Mouse (Mus musculus) telencephalon, adult 2 months (tissue): ENCODE data around the gene Kat2b.
"Not testable (repeated sequence)": the region's sequence is repeated elsewhere in the genome, so short reads cannot be mapped to it uniquely, and the experiment has no call there.

ENCODE experiments used
- DNase-seq: peaks from one replicate; pipeline ENCODE4 v3.0.0-alpha.2; 2011; ENCODE audit warnings: low read depth, low spot score

The Kat2b gene

DNA sequence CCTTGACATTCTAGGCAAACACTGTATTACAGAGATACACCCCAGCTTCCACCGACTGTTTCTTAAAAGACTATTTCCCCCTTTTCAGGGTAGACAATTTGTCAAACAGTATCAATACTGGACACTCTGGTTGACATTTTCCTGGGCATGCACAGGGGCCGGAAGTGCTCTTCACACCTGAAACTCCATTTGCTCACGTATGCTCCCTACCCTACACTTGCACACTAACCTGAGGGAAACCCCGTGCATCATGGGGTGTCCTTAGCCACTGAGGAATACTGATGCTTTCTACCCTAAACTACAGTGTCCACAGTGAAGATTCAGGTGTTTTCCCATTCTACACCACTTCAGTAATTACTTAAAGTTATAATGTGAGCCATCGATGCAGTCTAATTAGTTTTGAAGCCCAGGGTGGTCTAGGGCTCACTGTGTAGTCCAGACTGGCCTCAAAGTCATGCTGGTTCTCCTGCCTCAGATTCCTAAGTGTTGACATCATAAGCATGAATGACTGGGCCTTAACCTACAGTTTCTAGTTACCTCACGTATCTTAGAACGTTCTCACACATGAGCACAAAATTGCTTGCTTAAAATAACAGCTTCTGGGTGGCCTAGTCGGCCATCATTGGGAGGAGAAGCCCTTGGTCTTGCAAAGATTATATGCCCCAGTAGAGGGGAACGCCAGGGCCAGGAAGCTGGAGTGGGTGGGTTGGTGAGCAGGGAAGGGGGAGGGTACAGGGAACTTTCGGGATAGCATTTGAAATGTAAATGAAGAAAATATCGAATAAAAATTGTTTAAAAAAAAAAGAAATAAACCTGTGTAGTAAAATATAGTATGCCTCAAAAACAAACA lies 30.5 kb downstream of the Kat2b start:
- no peak for DNase-seq

DNA sequence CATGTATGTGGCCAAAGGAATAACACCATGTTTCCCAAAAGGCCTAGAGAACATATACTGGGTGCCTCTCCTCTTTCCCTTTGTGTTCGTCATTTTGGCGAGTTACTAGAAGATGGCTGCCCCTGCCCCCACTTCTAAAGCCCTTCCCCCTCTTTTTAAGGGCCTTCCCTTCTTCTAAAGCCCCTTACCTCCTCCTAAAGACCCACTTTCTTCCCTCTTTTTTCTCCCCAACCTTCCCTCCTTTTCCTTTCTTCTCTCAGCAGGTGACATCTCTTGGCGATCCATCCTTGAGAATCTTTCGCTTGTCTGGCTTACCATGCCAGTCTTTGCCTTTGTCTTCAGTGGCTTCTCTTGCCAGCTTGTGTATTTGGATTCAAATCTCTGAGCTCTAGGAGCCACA lies 31.9 kb downstream of the Kat2b start:
- no peak for DNase-seq

- DNase-seq, result not testable (repeated sequence)
Observed at GRCm38 (mm10) chr17:53603236-53603635, 36.6 kb downstream of the Kat2b start.

DNA sequence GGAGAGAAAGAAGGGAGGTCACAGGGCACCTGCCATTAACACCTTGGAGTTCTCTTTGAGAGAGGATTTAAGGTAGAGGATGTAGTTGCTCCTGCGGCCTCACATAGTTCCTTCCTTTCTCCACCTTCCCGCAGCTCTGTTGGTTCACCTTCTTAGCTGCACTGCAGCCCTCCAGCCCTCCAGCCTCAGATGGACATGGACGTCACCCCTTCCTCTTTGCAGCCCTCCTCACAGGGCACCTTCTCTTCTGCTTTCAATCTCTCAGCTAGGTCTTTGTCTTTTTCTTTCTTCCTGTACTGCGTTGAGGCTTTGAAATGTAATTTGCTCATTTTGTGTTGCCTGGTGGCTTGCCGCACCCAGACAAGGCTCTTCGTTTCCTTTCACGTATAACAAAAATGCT lies 39.4 kb downstream of the Kat2b start:
- DNase-seq, result not testable (repeated sequence)

GRCm38 (mm10) chr17:53608924-53609323 lies 42.3 kb downstream of the Kat2b start:
- not testable (repeated sequence) for DNase-seq

DNA sequence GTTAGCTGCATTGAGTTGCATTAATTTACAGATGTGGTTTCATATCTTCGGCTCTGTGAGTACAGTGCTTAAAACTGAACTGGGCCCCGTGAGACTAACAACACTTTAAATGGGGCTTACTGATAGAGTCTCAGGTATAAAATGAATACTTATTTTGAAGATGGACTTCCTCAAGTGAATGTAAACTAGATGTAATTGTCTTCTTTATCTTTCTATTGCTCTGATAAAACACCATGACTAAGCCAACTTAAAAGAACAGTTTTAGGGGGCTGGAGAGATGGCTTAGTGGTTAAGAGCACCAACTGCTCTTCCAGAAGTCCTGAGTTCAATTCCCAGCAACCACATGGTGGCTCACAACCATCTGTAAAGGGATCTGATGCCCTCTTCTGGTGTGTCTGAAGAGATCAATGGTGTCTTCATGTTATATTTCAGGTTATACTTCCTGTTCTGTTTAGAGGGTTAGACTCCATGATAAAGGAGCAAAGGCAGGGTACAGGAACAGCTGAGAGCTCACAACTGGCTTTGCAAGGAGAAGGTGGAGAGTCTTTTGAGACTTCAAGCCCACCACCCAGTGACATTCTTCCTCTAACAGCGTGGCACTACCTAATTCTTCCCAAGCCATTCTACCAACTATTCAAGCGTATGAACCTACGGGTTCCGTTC lies 50.8 kb downstream of the Kat2b start:
- no peak for DNase-seq

DNA sequence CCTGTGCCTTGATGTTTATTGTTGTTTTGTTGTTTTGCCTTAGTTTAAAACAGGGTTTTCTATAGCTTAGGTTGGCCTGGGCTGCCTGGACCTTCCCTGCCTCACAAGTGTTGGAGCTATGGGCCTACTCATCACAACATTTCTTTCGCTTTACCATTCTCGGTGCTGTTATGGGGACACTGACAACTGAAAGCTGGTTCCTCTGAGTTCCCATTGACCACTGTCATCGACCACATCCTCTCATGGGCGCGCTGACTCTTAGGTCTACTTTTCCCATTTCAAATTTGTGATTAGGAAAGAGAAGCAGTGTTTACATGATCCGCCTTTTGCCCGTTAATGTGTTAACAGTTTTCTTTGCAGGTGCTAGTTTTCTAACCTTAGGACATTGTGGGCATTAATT lies 51.7 kb downstream of the Kat2b start:
- no peak for DNase-seq

DNA sequence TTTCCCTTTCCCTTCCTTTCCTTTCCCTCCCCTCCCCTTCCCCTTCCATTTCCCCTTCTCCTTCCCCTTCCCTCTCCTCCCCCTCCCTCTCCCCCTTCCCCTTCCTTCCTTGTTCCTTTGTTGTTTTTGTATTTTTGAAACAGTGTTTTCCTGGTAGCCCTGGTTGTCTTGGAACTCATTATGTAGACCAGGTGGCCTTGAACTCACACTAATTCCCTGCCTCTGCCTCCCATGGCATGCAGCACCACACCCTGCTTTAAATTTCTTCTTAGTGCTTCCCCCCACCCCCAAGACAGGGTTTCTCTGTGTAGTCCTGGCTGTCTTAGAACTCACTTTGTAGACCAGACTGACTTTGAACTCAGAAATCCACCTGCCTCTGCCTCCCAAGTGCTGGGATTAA lies 52.7 kb downstream of the Kat2b start:
- no peak for DNase-seq

GRCm38 (mm10) chr17:53620611-53621010 lies 54.0 kb downstream of the Kat2b start:
- no peak for DNase-seq

DNA sequence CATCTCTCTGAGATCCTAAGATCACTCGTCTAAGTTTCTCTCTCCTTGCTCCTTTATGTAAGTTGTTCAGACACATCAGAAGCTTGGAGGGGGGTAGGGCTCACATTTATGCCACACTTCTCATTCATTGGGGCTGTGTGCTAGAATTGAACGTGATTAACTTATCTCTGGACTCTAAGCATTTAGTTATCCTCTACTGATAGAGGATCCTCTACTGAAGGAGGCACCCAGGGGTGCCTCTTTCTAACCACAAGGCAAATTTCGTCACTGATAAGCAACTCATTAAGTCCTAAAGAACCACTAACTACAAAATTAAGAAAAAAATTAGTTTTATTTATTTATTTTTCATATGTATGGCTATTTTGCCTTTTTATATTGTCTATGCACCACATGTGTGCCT lies 55.5 kb downstream of the Kat2b start:
- DNase-seq, result no peak

DNA sequence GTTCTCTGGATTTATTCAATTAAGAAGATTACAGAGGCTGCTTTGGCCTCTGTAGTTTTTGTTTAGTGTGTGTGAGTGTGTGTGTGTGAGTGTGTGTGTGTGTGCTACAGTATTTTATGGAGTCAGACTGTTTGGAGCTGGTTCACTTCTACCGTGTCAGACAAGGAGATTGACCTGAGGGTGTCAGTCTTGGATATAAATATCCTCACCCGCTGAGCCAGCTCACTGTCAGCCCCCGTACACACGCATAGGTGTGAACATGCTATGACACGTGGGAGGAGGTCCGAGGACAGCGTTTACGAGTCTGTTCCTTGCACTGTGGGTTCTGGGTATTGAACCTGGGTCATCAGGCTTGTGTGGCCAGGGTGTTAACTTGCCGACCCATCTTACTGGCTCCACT lies 57.1 kb downstream of the Kat2b start:
- DNase-seq, result no peak

- no peak for DNase-seq
Observed at GRCm38 (mm10) chr17:53626160-53626559, 59.5 kb downstream of the Kat2b start.

DNA sequence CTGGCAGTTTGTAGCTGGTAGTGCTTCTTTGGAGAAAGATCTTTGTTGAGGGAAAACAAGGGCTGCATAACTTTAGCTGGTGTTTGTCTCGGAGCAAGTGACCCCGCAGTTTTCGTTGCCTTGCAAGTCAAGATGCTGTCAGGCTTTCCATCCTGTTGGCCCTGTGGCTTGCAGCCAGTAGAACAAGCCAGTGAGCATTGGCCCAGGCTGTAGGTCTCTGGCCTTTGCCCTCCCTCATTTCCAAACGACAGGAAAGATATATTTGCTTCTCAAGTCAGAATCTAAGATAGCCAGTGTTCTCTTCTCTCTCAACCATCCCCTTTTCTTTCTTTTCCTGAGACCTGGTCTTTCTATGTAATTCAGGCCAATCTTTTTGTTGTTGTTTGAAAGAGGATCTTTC lies 60.8 kb downstream of the Kat2b start:
- no peak for DNase-seq

DNA sequence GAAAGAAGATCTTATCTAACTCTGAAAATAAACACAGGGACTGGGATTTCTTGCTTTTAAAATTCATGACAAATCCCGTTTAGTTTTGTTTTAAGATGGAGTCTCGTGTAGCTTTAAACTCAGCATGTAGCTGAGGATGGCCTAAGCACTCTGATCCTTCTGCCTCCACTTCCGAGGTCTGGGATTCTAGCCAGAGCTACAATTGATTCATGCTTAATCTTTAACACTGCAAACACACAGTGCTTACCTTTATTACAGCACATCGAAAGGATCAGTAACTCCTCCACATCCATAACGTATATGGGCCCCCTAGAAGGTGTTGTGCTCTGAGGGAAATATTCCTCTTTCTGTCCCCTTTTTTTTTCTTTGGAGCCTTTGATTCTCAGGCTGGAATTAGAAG lies 61.5 kb downstream of the Kat2b start:
- DNase-seq, result no peak

DNA sequence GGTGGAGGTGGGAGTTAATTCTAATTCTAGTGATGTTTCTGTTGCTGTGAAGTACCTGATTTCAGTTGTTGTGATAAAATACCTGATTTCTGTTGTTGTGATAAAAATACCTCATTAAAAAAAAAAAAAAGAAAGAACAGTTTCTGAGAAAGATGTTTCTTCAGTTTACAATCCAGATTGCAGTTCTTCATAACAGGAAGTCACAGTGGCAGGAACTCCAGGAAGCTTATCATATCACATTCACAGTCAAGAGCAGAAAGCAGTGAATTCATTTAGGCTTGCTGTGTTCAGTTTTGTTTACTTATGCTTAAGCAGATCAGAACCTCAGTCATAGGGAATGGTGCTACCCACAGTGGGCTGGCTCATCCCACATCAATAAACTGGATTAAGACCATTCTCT lies 64.7 kb downstream of the Kat2b start:
- DNase-seq, result no peak

DNA sequence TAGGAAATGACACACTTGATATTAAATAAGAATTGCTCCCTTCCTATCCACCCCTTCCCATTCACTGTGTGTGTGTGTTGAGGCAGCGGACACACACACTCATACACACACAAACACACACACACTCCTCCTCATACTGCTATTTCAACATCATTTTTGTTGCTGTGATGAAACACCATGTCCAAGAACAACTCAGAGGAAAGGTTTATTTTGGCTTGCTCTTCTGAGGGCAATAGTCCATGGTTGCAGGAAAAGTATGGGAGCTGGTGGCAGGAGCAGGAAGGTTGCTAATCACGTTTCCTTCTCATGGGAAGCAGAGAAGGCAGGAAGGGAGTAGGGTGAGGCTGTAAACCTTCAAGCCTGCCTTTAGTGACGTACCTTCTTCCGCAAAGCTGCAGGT lies 76.7 kb downstream of the Kat2b start:
- no peak for DNase-seq

DNA sequence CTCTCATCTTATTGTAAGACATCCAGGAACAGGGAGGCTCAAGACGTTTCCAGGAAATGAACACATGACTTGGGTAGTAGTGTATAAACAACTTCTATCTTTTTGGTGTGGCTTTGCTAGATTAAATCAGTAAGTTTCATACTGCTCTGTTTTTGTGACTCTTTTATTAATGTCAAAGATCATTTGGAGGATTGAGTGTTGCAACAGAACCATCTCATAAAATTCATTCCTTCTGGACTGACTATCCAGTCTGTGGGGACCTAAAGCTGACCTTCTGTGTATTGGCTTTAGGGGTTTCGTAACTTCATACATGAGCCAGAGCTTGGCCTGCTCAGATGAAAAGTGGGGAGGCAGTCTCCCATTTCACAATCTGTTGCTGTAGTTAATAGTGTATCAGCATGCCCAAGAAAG lies 83.6 kb downstream of the Kat2b start:
- no peak for DNase-seq

DNA sequence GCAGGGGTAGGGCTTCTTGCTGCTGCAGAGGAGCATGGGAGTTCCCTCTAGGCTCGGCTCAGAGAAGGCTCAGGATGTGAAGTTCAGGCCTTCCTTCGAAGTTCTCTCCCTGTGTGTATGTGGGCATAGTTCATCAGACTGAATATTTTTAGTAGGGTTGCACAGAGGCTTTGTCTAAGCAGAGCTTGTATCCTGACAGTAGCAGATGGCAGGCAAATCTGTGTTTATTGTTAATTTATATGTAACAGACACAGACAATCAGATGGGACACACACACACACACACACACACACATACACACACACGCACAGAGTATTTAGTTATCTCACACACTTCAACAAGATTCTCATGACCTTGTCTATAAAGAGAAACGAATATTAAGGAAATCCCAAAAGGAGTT lies 87.9 kb downstream of the Kat2b start:
- no peak for DNase-seq

DNA sequence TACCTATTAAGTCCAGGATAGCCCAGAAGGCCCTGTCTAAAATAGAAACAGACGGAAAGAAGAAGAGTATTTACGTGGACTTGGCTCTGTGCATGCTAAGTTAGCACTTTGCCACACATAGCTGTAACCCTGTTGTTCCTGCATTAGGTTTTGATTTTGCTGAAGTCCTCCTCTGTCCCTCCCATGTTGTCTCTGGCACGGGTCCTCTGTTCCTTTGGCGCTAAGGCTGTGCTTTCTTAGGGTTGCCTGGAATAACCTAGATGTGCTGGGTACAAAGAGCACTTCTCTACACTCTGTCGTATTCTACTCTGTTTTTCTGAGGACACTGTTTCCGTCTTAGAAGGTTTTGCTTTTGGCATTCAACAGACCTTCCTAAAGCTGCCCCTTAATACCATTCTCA lies 88.4 kb downstream of the Kat2b start:
- no peak for DNase-seq

DNA sequence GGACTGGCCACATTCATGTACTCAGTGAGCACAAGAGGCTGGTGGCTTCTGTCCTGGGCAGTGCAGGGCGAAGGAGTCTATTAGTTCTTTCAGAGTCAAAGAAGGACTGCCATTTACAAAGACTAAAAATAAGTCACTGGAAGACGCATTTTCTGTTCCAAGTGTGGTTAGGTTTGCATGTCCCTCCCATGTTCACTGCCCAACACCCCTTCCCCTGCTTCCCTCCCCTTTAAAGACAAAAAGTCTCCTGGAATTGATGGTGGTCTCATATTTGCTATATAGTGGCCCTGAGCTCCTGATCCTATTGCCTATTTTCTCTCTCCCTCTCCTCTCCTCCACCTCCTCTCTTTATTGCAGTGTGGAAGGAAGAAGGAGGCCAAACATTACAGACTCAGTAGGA lies 89.3 kb downstream of the Kat2b start:
- no peak for DNase-seq

- DNase-seq, result no peak
Observed at GRCm38 (mm10) chr17:53656369-53656860, 89.8 kb downstream of the Kat2b start.

DNA sequence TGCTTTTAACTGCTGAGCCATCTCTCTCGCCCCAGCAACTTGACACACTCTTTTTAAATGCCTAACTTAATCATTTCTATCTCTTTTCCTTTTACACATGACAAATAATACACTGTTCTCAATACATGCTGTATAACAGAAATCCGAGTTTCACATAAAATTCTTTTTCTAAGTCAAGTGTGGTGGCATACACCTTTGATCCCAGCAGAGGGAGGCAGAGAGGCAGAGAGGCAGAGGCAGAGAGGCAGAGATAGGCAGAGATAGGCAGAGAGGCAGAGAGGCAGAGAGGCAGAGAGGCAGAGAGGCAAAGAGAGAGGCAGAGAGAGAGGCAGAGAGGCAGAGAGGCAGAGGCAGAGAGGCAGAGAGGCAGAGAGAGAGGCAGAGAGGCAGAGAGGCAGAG lies 90.7 kb downstream of the Kat2b start:
- not testable (repeated sequence) for DNase-seq

- no peak for DNase-seq
Observed at GRCm38 (mm10) chr17:53658668-53659067, 92.0 kb downstream of the Kat2b start.
